Mouse (Mus musculus) testis, postnatal 10 days (tissue): ENCODE results near the gene Nop9.
A peak's percentile ranks its signal among the peaks of the same experiment; 100 is the strongest.

Experiments
- DNase-seq: peaks from one replicate; pipeline ENCODE4 v3.0.0; 2021; ENCODE audit warnings: low spot score

Gene Nop9

DNA sequence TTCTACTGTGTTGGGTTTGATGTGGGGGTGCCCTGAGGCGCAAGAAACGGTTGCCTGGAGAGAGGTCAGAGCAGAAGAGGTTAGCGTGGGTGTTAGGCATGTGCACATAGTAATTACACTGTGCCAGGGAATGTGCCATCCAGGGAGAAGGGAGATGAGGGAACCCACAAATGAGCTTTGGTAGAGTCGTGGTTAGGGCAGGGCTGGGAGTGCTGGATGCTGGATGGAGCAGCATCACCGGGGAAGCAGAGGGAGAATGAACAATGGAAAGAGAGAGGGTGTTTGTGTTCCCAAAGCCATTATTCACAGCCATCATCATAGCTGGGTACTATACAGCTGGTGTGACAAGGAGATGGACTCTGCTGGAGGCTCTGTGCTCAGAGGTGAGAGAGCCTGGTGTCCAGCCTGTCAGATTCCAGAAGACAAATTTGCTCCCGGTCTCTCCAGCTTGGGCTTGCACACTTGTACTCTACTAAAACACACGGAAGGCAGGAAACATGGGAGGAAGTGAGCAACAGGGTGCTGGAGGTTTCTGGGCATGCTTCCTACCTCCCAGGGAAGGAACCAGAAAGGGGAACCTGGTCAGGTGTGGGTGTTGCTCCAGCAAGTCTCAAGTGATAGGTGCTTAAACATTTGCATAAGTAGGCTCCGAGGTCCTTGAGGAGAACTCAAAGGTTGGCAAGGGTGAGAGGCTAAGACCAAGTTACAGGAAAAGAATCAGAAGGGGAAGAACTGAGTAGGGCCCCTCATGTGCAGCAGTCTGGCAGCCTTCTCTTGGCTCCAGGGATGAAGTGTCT lies 17.4 kb upstream of the Nop9 start:
- DNase-seq, result no peak

DNA sequence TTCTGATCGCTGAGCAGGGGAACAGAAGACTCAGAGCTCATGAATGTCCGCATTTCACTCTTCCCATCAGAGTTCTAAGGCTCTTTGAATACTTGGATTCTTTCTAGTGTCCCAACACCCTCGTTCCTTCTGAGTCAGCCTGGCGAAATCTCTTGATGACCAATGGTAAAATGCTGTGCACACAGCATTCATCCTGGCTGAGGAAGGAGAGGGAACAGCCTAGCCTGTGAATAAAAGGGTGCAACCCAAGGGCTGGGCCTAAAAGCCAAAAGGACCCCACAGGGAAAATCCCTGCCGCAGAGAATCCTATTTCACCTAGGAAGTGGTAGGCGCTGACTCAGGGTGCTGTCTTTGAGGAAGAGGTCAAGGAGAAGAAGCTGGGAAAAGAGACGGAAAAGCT lies 15.4 kb upstream of the Nop9 start:
- DNase-seq, result no peak

DNA sequence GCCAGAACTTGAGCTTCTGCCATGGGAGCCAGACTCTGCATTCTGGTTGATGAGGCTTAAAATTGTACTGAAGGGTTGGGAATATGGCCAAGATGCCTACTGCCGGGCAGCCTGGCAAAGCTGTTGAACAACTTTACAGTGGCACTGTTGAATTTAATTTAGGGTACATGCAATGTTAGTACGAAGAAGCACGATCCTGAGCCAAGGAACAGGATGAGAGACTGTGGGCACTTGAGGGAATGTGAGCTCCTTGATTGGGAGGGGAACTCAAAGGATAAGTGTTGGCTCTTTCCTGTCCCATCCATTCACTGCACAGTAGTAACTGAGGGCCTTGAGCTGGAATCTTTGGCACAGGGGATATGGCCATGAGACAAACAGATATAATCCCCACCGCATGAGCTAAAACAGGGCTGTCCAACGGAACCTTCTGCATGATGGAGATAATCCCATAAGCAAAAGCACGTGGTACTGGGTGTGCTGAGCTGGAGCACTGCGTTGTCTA lies 14.9 kb upstream of the Nop9 start:
- DNase-seq, result no peak

DNA sequence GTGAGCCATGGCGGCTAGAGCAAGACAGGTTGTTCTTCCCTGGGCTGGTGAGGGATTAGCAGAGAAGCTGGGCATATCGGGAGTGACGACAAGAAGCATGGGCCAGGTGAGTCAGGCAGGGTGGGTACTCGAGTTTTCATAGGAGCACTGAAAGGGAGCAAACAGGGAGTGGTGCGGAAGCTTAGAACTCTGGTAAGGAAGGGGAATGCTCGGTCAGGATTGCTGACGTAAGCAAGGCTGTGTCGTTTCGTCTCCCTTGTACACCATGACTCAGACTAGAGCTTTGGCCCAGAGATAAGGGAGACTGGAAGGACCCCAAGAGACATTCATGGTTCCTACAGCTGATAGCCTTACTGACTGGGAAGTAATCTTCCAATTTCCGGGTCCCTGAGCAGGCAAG lies 11.6 kb upstream of the Nop9 start:
- no peak for DNase-seq

DNA sequence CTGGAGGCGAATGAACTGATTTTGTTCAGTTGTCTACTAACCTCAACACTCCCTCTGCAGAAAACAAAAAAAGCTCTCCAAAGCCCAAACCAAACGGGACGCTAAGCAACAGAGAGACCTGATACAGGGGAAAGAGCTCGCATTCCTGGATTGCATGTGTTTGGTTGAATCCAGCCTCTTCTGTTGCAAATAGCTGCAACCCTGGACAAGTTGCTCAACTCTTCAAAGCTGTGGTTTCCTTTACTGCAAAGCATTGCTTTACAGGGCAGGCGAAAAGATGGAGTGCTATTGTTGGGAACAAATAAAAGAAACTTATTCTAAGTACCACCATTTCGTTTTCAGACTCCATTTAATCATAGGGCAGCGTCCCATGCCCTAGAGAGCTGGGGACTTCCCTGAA lies 10.6 kb upstream of the Nop9 start:
- no peak for DNase-seq

DNA sequence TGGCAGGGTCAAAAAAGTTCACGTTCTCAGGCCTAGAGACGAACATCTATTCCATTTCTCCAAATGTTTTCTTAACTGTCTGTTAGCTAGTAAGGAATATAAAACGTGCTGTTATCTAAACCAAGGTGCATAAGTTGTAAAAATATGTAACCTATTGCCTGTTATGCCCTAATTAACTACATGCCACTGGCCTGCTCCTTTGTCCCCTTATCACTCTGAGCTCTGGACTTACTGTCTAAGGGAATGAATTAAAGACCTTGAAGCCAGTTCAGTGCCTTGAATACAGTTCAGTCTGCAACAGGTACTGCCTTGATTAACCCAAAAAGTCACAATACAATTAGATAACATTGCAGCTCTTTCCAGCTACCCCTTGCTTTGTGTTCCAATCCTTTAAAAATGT lies 10.2 kb upstream of the Nop9 start:
- DNase-seq, result no peak

DNA sequence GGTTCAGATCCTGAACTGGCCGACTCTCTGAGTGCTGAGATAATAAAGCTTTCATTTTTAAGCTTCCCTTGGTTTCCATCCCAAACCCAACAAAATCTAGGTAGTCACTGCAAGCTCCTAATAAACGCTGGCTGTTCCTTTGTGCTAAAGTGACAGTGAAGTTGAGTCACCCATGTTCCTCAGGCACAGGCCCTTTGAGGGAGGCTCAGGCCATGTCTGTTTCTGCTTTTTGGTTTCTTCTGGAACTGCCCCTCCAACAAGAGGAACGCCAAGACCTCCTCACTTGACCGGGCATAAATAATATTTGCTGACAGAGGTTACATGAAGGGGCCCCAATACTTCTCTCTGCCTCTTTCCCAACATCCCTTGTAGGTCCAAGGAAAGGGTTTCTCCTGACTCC lies 9.7 kb upstream of the Nop9 start:
- DNase-seq, result no peak

DNA sequence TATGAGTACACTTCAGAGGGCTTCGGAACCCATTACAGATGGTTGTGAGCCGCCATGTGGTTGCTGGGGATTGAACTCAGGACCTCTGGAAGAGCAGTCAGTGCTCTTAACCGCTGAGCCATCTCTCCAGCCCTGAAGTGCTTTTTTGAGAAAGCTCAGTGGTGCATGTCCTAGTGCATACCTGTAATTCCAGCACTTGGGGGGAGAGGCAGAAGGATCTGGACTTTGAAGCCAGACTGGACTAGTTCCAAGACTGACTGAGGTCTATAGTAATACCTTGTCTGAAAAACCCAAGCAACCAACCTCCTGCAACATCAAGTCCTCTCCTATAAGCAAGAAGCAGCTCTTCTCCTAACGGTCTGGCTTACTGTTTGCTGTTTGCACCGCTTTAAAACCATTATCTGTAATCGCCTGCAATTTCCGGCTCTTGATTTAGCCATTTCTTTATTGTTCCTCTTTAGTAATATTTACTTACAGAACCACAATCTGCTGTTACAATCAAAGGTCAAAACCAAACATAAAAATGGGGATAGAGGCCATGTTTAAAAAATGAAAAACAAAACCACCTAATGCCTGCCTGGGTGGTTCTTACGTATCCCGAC lies 8.3 kb upstream of the Nop9 start:
- no peak for DNase-seq

DNA sequence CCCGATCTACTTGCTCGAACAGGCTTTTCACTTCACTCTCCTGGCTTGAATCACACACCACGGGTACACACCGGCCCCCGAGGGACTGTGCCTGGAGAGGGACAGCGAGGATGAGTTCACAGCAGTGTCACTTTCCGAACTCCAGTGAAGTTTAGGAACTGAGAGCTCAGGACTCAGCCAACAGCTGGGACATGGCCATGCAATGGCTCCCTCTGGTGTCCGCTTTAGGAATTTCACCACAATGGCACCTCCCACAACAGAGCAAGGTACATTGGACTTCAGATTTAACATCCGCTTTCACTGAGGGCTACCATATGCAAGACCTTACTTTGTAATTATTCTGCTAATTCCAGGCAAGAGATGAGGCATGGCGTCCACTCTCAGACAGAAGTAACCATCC lies 1.8 kb upstream of the Nop9 start:
- peak; percentile 93 for DNase-seq

DNA sequence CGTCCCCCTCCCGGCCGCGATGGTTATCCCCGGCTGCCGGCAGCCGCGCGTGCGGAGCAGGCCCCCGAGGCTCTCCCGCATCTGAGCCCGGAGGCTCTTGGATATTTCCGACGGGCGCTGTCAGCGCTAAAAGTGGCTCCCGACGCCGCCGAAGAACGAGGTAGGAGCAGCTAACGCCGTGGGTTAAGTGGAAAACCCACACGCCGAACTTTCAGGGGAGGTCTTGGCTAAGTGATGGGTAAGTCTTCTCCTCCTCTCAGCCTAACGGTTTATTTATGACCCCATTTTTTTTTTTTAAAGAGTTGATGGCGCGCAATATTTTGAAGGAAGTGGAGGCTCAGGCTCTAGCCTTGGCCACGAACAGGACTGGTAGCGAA lies 356 bp downstream of the Nop9 start:
- DNase-seq, result no peak

DNA sequence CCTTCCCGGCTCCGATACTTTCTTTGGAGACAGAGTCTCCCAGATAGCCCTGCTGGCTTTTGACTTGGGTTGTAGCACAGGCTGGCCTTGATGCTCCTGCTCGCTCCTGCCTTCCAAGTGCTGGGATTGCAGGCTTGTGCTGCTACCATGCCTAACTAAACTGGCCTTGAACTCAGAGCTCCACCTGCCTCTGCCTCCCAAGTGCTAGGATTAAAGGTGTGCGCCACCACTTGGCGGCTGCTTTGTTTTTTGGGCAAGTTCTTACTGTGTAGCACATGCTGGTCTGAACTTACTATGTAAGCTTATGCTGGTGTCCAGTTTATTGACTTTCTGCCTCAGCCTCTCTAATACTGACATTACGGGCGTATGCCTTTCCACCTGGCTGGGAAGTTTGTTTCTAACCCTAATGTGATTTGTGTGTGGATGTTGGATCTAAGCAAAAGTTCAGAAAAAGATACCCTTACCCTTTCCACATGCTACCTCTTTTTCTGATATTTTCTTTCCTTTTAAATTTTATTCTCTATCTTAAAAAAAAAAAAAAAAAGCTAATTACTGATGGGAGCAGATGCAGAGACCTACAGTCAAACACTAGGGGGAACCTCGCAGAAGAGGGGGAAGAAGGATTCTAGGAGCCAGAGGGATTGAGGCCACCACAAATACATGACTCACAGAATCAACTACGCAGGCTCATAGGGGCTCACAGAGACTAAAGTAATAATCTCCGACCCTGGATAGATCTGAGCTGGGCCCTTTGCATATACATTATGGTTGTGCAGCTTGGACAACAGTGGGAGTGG lies 1.8 kb downstream of the Nop9 start:
- no peak for DNase-seq

DNA sequence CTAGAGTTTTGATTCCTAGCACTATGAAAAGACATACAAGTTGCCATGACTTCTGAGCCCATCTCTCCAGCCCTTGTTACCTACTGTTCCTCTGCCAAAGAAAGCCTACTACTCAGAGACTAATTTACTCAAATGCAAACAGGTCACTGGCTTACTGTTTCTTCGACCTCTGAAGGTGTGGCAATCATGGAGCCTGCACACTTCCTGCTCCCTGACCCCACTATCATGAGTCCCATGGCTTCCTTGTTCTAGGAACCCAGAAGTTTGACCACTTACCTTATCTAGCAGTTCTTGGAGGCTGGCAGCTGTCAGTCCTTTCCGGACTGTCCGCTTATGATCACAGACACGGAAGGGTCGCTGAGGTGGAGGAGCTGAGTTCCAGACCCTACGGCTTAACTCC lies 12.1 kb downstream of the Nop9 start:
- no peak for DNase-seq

DNA sequence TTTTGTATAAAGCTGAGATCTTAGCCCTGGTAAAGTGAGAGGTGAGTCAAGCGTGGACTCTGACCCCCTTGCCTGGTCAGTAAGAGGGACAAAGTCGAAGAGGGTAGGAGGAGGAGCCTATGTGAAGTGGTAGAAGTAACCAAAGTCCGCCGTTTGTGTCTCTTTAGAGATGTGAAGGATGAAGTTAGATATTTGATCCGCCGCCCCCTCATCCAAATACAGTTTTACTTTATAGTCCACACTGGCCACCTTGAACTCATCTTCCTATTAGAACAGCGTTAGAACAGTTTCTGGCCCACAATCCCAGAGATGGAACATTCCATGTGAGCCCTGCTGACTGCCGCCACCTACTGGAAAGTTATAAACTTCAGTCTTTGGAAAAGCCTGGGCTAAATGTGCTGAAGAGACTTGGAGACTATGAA lies 12.9 kb downstream of the Nop9 start, which contains the start of gene Cideb:
Cideb (minus strand) TSS at position 96 of the 422 bp plus-strand sequence.
- DNase-seq, result no peak

DNA sequence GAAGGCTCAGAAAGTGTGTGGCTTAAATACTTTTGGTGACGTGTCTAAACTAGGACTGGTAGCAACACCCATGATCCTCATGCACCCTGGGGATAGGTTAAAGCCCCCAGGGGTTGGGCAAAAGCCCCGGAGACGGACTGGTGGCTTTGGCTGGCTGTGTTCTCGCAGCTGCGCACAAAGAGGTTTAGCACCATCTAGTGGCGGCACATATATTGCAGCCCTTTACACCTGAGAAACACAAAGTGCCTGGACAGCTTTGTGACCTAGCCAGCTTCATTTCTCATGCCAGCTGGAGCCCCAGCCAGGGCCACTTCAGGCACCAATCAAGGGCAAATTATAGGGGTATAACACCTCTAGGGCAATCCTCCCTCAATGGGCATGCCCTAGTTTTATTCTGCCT lies 14.7 kb downstream of the Nop9 start:
- peak; percentile 90 for DNase-seq

DNA sequence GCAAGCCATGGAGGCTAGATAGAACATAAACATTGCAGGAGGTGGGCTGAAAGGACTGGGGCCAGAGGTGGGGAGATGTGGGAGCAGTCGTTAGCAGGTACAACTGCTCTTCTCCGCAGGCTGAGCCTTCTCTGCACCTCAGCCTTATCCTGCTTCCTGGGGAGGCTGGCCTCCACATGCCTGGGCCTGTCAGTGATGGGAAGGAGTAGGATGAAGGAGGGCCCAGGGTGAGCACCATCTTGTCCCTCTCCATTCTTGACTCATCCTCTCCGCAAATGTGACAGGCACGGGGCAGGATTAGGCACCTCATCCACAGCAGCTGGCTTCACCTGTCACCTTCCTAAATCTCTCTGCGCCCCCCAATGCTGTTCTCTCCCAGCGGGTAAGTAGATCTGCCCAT lies 15.7 kb downstream of the Nop9 start, which contains the start of gene Ltb4r2:
Ltb4r2 (plus strand) TSS at position 266 of the 400 bp plus-strand sequence.
- no peak for DNase-seq

DNA sequence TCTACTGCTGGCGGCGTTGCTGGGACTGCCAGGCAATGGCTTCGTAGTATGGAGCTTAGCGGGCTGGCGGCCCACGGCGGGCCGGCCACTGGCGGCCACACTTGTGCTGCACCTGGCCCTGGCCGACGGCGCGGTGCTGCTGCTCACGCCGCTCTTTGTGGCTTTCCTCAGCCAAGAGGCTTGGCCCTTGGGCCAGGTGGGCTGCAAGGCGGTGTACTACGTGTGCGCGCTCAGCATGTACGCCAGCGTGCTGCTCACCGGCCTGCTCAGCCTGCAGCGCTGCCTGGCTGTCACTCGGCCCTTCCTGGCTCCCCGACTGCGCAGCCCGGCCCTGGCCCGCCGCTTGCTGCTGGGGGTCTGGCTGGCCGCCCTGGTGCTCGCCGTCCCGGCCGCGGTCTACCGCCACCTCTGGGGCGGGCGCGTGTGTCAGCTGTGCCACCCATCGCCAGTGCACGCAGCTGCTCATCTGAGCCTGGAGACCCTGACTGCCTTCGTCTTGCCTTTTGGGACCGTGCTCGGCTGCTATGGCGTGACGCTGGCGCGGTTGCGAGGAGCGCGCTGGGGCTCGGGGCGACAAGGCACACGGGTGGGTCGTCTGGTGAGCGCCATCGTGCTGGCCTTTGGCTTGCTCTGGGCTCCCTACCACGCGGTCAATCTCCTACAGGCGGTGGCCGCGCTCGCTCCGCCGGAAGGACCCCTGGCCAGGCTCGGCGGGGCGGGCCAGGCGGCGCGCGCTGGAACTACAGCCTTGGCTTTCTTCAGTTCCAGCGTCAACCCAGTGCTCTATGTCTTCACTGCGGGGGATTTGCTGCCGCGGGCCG lies 16.7 kb downstream of the Nop9 start:
- DNase-seq, result peak; percentile 71

DNA sequence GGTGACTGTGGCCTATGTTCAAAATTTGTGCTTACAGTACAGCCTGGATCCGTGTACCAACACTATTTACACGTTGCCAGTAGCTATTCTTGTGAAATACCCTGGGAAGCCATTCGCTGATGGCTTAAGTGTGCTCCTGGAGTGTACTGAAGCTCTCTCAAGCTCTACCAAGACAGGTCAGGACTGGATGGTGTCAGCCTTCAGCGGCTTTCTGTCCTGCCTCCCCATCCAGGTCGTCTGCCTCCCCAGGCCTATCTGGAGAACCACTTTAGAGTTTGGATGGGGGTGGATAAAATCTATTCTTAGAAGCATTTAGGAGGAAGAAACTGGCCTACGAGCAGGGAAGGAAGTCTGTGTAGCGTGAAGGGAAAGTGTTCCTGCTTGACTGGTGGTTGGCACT lies 17.7 kb downstream of the Nop9 start:
- no peak for DNase-seq

DNA sequence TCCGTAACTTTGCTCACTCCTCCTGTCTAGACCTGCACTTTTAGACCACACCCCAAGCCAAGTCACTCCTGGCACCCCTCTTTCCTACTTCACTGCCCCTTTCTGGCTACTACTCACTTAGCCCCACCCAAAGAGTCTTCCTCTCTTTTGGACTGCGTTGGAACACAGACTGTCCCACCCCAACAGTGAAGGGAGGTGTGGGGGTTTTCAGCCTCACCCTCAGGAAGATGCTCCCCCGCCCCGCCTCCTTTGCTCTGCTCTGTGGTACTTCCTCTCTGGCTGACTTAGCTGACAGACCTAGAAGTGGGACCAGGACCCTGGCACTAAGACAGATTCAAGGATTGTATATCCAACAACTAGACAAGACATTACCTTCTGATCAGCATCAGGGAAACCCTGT lies 20.2 kb downstream of the Nop9 start, which contains the start of gene Ltb4r1:
Ltb4r1 (plus strand) TSS at position 267 of the 400 bp plus-strand sequence.
- DNase-seq, result no peak

DNA sequence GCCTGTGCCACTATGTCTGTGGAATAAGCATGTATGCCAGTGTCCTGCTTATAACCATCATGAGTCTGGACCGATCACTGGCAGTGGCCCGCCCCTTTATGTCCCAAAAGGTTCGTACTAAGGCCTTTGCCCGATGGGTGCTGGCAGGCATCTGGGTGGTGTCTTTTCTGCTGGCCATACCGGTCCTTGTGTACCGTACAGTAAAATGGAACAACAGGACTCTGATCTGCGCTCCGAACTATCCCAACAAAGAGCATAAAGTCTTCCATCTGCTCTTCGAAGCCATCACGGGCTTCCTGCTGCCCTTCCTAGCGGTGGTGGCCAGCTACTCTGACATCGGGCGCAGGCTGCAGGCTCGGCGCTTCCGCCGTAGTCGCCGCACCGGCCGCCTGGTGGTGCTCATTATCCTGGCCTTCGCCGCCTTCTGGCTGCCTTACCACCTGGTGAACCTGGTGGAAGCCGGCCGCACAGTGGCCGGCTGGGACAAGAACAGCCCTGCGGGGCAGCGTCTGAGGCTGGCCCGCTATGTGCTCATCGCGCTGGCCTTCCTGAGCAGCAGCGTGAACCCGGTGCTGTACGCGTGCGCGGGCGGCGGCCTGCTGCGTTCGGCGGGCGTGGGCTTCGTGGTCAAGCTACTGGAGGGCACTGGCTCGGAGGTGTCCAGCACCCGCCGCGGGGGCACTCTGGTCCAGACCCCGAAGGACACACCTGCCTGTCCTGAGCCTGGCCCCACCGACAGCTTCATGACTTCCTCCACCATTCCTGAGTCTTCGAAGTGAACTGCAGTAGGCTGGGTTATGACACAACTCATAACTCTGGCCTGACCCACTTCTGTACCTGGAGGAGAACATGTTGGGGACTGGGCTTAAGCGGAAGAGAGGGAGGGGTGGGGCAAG lies 22.3 kb downstream of the Nop9 start:
- DNase-seq, result peak; percentile 68

DNA sequence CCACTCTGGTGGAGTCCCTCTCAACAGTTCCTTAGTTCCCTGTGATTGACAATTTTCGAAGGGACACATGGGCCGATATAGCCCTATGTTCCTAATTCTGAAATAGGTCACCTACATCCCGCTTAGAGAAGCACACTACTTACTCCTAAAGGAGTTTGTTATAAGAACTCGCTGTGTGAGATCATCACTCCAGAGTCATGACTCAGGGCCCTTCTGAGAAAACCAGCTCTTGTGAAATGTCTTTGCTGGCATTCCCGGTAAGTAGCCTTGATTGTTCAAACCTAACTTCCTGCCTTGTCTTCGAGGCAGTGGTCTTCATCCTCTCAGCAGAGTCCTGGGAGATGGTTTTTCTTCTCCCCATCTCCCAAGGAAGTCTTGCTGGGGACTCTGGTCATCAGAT lies 23.1 kb downstream of the Nop9 start:
- DNase-seq, result no peak
